Mouse (Mus musculus) G1E (cell line): ENCODE data around the gene Capn9.
A peak's percentile ranks its signal among the peaks of the same experiment; 100 is the strongest.

Source experiments
- CTCF ChIP-seq: IDR thresholded peaks from 2 replicates; pipeline ENCODE4 v1.5.1; 2012; ENCODE audit warnings: low read depth, low read length, inconsistent platforms, mixed read lengths
- GATA1 ChIP-seq: IDR thresholded peaks from 2 replicates; pipeline ENCODE4 v1.6.1; 2012; ENCODE audit warnings: borderline replicate concordance, low read length, inconsistent platforms, mixed read lengths
- TAL1 ChIP-seq: conservative IDR thresholded peaks from 2 replicates; pipeline ENCODE4 v1.6.1; 2012; ENCODE audit warnings: low read depth, low read length, inconsistent platforms, mixed read lengths

- peak; percentile 46; the same call in 1 of the 2 replicates for TF ChIP-seq CTCF
- TF ChIP-seq TAL1: no peak
- TF ChIP-seq GATA1: no peak
Measured at GRCm38 (mm10) chr8:124617266-124617869, 41.5 kb downstream of the Capn9 start.
